In genomic region chrX:48674171-48674570, GRCm38 (mm10) we compare ENCODE assay signal across 16 mouse cellular contexts. TPM values are rescaled to one million over a fixed set of nuclear protein-coding genes. Genes with fewer than 3 reads are reported as not detected.
DNase-seq lines count a peak whose midpoint lies in the region; ATAC-seq and TF ChIP-seq lines count a peak whose summit lies in the region.
"Had no signal": no experiment of that assay in that cellular context is flagged by ENCODE, and none has a peak within 500 bp of the region (broad histone marks: within the 10 kb centered on the region; RNA-seq: fewer than 3 reads in every experiment).

TSS of gene Gpr119 (minus strand) at chrX:48674478.

- no peak for ATAC-seq in liver, postnatal 0 days
- ATAC-seq: inflammation-experienced regulatory T-cells, adult 6 months had no signal

- no peaks in the 10 kb centered on the region; the same call in 1 of the 2 replicates for H3K27me3 ChIP-seq in liver, postnatal 0 days (ENCODE audit: insufficient read depth, low read length)
- H3K27me3 ChIP-seq: embryonic facial prominence, embryonic 12.5 days; lung, embryonic 15.5 days had no signal

- DNase-seq in left cerebral cortex, postnatal 4 days: peak; percentile 5
- DNase-seq in left cerebral cortex, adult 9 months (ENCODE audit: low spot score in 2 of 2): no peak
- DNase-seq in 3134 (ENCODE audit: extremely low read depth, insufficient read length, low spot score): peak; percentile 23
- DNase-seq in 416B (ENCODE audit: low read depth): peak; percentile 55
- DNase-seq in adrenal gland, adult 8-10 months: peak; percentile 42
- DNase-seq in liver, postnatal 0 days: no peak
- DNase-seq in right cerebral cortex, postnatal 10 days (ENCODE audit: low spot score in 2 of 2): no peak
- DNase-seq: gastrocnemius, postnatal 36 days; liver had no signal

- no peak within 1 kb of the TSS for H3K9ac ChIP-seq in liver, postnatal 0 days (replicated peaks)
- H3K9ac ChIP-seq: embryonic facial prominence, embryonic 12.5 days; lung, embryonic 15.5 days had no signal

- no peak for TF ChIP-seq EP300 in liver, postnatal 0 days (IDR thresholded peaks at IDR 0.05; ENCODE audit: low read depth)

- intact Hi-C loops in left cerebral cortex, postnatal 4 days (cut with DNase I): no loop called here

- no peaks in the 10 kb centered on the region for H3K36me3 ChIP-seq in liver, postnatal 0 days (replicated peaks; ENCODE audit: insufficient read depth, low read length)
- H3K36me3 ChIP-seq: embryonic facial prominence, embryonic 12.5 days; lung, embryonic 15.5 days had no signal

- H3K27ac ChIP-seq in liver, postnatal 0 days (ENCODE audit: low read depth): no peak within 1 kb of the TSS
- H3K27ac ChIP-seq: embryonic facial prominence, embryonic 12.5 days; kidney, postnatal 0 days; lung, embryonic 15.5 days had no signal

- H3K4me3 ChIP-seq in liver, postnatal 0 days (ENCODE audit: low read depth, low read length): no peak within 1 kb of the TSS
- H3K4me3 ChIP-seq: embryonic facial prominence, embryonic 12.5 days; lung, embryonic 15.5 days had no signal

- H3K4me2 ChIP-seq in liver, postnatal 0 days (ENCODE audit: low read depth, low read length): no peak within 1 kb of the TSS
- H3K4me2 ChIP-seq: embryonic facial prominence, embryonic 12.5 days; heart, embryonic 11.5 days; lung, embryonic 15.5 days had no signal

- H3K4me1 ChIP-seq in liver, postnatal 0 days (ENCODE audit: insufficient read depth): no peaks in the 10 kb centered on the region
- H3K4me1 ChIP-seq: embryonic facial prominence, embryonic 12.5 days; lung, embryonic 15.5 days had no signal

- WGBS in liver, postnatal 0 days (ENCODE audit: insufficient replicate concordance): 64% methylated on average over 4 of the region's 4 CpGs

- no peak for TF ChIP-seq CTCF in liver, postnatal 0 days (IDR thresholded peaks at IDR 0.05; ENCODE audit: low read depth)

- no peaks in the 10 kb centered on the region for H3K9me3 ChIP-seq in liver, postnatal 0 days (ENCODE audit: low read length)
- H3K9me3 ChIP-seq: embryonic facial prominence, embryonic 12.5 days; lung, embryonic 15.5 days had no signal

RNA-seq across cellular contexts. Expression of gene Gpr119, which starts in this region (rescaled TPM):
- total RNA-seq in left cerebral cortex, postnatal 4 days (2021): not detected
- total RNA-seq in adrenal gland, adult 8-10 months (2022): under 1 TPM in 1 of 4 experiments, not detected in 3; 0.31 TPM
- polyA plus RNA-seq in liver, postnatal 0 days (2015; fragmentation: Nextera tagmentation; extraction: Ambion mirVana): not detected in 2 replicates
- total RNA-seq: gastrocnemius, postnatal 36 days; hematopoietic stem cell, adult 5-6 weeks; left cerebral cortex, postnatal 10 days had no signal
- polyA plus RNA-seq: embryonic facial prominence, embryonic 12.5 days; heart, embryonic 11.5 days; inflammation-experienced regulatory T-cells, adult 6 months; kidney, postnatal 0 days; lung, embryonic 15.5 days had no signal

Comparison
In these comparisons a context has a peak if more than half of its experiments do, and no peak if none do; other contexts are left out.
1. Peak in DNase-seq in left cerebral cortex, postnatal 4 days; RNA of the gene not detected or under 1 TPM.
2. Peak in DNase-seq in adrenal gland, adult 8-10 months; RNA of the gene not detected or under 1 TPM.
3. DNase-seq: peak in 3134 (single experiment) and 416B (single experiment); none in left cerebral cortex, adult 9 months (0 of 2), liver, postnatal 0 days (single experiment) and right cerebral cortex, postnatal 10 days (0 of 2).